Mouse (Mus musculus) embryonic fibroblast, embryonic 13.5 days (primary cell): ENCODE measurements around the gene A4galt.

Experiments
- CTCF ChIP-seq: IDR thresholded peaks from 2 replicates; pipeline ENCODE4 v1.5.1; 2011; ENCODE audit warnings: mild to moderate bottlenecking, control low read depth, low read length, moderate library complexity, borderline replicate concordance; ENCODE audit not compliant: insufficient read depth
- POLR2A ChIP-seq: IDR thresholded peaks from 2 replicates; pipeline ENCODE4 v1.6.1; 2011; ENCODE audit warnings: low read depth, mild to moderate bottlenecking, control low read depth, low read length, moderate library complexity

DNA sequence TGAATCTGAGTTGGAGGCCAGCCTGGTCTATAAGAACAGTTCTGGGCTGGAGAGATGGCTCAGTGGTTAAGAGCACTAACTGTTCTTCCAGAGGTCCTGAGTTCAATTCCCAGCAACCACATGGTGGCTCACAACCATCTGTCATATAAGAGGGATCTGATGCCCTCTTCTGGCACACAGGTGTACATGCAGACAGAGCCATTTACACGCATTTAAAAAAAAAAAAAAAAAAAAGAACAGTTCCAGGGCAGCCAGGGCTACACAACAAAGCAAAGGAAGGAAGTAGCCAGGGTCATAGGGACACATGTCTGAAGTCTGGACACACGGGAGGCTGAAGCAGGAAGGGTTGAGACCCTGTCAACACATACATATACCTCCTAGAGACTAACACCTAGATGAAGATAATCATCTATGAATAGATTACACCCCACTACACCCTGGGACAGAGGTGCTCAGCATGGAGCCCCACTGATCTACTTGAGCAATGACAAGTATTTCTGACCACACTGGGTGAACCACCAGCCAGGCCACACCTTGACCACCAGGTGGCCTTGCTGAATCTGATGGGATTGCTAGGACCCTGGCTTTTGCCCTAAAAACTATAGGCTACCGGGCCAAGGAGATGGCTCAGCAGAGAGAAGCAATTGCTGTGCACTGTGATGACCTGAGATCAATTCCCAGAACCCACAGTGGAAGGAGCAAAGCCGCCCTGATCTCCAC lies 9.5 kb downstream of the A4galt start:
- TF ChIP-seq CTCF (no peak), POLR2A (no peak)
